Mouse (Mus musculus) kidney, adult 8-10 months (tissue): ENCODE data around the gene Tas2r135.

Experiments used
- DNase-seq, 2 experiments: peaks; one replicate each; pipeline ENCODE4 v3.0.0; 2022

Tas2r135 gene

DNA sequence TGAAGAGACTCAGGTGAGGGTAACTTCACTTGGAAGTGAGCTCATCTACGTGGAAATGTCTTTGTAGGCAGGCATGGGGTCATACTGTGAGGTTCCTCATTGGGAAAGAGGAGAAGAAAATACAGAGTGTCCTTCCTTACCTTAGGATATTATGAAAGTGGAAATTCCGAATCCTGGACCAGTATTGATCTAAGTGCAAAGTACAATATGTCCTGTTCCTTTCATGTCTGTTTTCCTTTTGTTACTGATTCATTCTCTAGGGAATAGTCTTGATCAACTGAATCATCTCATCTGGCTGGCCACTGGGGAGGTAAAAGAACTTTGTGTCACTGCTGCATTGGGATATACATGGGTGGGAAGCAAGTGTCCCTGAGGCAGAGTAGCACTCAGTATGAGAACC, 30.3 kb downstream of the Tas2r135 start:
- no peak for DNase-seq

DNA sequence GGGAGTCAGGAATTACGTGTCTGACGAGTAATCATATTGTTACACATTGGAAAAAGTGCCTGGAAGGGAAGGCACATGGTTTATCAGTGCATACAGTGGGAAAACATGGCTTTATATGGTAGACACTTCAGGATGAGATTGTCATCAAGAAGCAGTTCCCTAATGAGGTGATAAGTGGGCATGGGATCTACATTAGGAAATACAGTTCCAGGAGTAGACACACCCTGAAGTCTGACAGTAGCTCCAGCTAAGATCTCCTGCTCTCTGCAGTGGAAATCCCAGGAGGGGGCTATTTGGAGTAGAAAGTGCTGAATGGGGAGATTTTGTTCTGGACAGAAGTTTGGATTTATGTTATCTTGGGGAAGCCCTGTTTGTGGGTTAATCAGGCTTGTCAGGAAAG, 36.2 kb downstream of the Tas2r135 start:
- no peak for DNase-seq

DNA sequence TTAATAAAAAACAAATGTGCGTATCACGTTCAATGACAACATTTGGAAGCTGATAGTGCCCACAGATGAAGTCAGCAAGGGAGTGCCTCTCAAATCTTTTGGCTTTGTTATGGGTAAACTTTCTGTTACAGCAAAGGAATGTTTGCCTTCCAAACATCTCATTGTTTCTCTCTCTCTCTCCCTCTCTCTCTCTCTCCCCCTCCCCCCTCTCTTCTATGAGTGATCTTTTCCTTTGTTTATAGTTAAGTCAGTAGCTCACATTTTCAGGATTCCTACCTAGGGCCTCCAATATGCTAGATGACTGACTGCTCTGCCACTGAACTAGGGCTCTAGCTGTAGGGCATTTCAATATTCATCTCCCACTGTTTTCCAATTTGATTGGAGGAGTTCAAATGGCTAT, 39.3 kb downstream of the Tas2r135 start:
- no peak for DNase-seq

DNA sequence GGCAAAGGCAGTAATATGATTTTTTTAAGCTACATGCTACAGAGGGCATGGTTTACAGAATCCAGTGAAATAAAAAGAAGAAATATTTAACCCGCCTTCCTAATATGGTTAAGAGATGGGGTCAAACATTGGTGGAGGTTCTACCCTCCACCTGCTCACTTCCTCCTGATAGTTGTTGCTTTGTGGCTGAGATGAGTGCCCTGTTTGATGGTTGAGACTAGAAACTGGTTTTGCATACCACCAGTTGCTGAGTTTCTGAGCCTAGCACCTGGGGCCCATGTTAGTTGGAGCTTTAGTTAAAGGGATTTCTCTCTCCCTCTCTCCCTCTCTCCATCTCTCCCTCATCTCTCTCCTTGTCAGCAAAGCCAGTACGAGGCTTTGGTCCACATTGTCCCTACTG, 42.1 kb downstream of the Tas2r135 start:
- DNase-seq = no peak
